Mouse (Mus musculus) Patski (cell line): ENCODE measurements around the gene Capn11. TPM values are rescaled to one million over a fixed set of nuclear protein-coding genes. Genes with fewer than 3 reads are reported as not detected.

Experiments
- ATAC-seq: fragments of 100-300 bp; one replicate; pipeline ENCODE4 v1.8.0; 2021
- CTCF ChIA-PET: fragments of 350-600 bp; sonication (Branson Sonifier 250); formaldehyde crosslinking; loops from one replicate; lab custom pipeline; 2022; ENCODE audit warnings: inconsistent platforms; lab: Charles Lee
- POLR2A ChIA-PET: fragments of 350-600 bp; sonication (Branson Sonifier 250); formaldehyde crosslinking; loops from one replicate; lab custom pipeline; 2022; ENCODE audit warnings: antibody characterized with exemption, inconsistent platforms; lab: Charles Lee
- DNase-seq: peaks from one replicate; pipeline ENCODE4 v3.0.0-alpha.2; 2011; ENCODE audit warnings: low read depth, low spot score
- H3K27me3 ChIP-seq: fragments of 371-371 bp; one replicate; pipeline ENCODE4 v1.5.1; 2021
- CTCF ChIP-seq: fragments of 100-300 bp; IDR thresholded peaks from one replicate; pipeline ENCODE4 v1.5.1; 2021
- in situ Hi-C: fragments of 300-500 bp; cut with MboI; formaldehyde crosslinking; loops from 3 replicates; pipeline ENCODE4 v1.11.1; 2018; ENCODE audit warnings: low pct_unique_long_range_greater_than_20kb, mixed read lengths
- polyA plus RNA-seq: library from polyadenylated mRNA; unstranded; gene quantifications from one replicate; pipeline ENCODE4 v1.2.3, GENCODE M21; 2021

The Capn11 gene
- polyA plus RNA-seq, 1 experiment from 2014 or later = not detected

GRCm38 (mm10) chr17:45586449-45586837 is 72.7 kb downstream of the Capn11 start:
- DNase-seq (no peak), ATAC-seq (no peak)
- no peaks in the 10 kb centered on the region for H3K27me3 ChIP-seq
- CTCF ChIA-PET = interaction anchor here (0.9 to 6.9 kb wide), 5 partner anchors 10 to 56 kb away, joined by 3 to 76 read pairs (median 4); no protein-coding TSS in a partner anchor
- in situ Hi-C loops = loop anchor here (5.0 kb wide), 2 partner anchors 41 to 136 kb away; no protein-coding TSS in a partner anchor
- POLR2A ChIA-PET = interaction anchor here (1.0 kb wide), 1 partner anchor 51 kb away, joined by 3 read pairs; no protein-coding TSS in a partner anchor
- TF ChIP-seq CTCF = no peak

DNA sequence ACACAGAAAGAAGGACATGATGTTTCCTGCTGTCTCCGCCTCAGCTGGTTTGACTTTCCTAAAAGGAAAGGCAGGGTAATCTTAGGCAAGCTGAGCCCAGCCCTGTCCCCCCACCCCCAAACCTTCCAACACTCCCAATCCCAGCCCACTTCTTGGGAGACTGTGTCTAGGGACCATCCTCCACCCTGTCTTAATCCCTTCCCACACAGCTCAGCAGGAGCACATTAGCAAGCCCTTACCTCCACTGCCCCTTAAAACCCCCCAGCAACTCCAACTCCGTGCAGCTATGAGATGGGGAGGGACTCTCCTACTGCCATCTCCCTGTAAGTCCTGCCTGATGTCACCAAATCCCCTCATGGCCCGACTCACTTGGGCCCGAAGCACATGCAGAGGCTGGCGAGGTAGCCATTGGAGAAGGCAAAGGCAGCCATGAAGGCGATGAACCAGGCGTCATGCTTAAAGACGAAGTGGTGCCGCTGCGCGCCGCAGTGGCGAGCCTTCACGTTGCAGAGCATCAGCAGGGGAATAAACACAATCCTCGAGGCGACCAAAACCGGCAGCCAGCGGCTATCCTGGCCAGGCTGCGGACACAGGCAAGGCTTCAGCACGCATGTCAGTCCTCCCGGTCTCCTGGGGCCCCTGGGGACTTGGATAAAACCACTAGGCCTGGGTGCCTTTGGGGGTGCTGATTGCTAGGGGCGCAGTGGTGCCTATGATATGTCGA is 73.2 kb downstream of the Capn11 start:
- no peaks in the 10 kb centered on the region for H3K27me3 ChIP-seq
- in situ Hi-C loops = loop anchor here (5.0 kb wide), 2 partner anchors 41 to 136 kb away; no protein-coding TSS in a partner anchor
- POLR2A ChIA-PET = interaction anchor here (0.6 to 1.1 kb wide), 2 partner anchors 8 to 12 kb away, joined by 3 to 8 read pairs; no protein-coding TSS in a partner anchor
- no peak for TF ChIP-seq CTCF
- CTCF ChIA-PET = interaction anchor here (1.2 to 6.9 kb wide), 8 partner anchors 8 to 56 kb away, joined by 3 to 76 read pairs (median 8); no protein-coding TSS in a partner anchor
- DNase-seq (no peak), ATAC-seq (no peak)

- DNase-seq (no peak), ATAC-seq (peak; percentile 17)
- ChIA-PET CTCF (interaction anchor here (0.7 to 6.9 kb wide), 15 partner anchors 9 to 103 kb away, joined by 3 to 76 read pairs (median 4); no protein-coding TSS in a partner anchor), POLR2A (interaction anchor here (0.7 to 1.2 kb wide), 5 partner anchors 8 to 70 kb away, joined by 3 to 8 read pairs (median 3); partner anchors contain the start of gene Hsp90ab1)
- no peaks in the 10 kb centered on the region for H3K27me3 ChIP-seq
- in situ Hi-C loops = loop anchor here (5.0 kb wide), 2 partner anchors 42 to 137 kb away; no protein-coding TSS in a partner anchor
- peak; percentile 98 for TF ChIP-seq CTCF
Measured at GRCm38 (mm10) chr17:45584939-45585678, 74.0 kb downstream of the Capn11 start.

DNA sequence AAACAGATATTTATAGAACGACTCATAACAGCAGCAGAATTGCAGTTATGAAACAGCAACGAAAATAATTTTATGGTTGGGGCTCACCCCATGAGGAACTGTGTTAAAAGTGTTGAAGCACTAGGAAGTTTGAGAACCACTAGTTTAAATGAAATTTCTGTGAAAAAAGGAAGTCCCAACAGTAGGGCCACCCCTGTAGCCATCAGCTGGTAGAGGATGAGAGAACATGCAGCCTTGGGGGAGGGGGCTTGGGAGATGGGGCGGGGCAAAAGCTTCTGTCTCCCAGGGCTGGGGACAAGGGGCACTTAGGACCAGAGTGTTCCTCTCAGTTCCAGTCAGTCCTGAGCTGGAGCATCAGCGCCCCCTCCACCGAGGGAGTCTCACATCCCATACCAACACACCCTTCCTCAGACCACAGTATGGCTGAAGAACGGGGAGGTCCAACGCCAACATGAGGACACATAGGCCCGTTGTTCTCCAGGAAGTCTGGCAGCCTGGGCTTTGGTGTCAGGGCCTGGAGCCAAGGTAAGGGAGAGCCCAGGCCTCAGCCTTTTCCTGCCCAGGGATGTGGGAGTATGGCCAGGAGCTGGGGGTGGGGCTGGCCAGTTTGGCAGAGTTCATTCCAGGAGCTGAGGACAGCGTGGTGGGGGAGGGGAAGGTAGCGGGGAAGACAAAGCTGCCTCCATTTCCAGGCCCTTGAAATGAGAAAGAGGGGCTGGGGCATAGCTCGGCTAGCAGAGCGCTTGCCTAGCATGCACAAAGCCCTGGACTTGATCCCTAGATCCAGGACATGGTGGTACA is 74.8 kb downstream of the Capn11 start:
- DNase-seq = no peak
- ChIA-PET POLR2A (interaction anchor here (0.6 to 1.2 kb wide), 6 partner anchors 10 to 71 kb away, joined by 3 to 8 read pairs (median 4); partner anchors contain the start of gene Hsp90ab1), CTCF (interaction anchor here (0.7 to 6.9 kb wide), 15 partner anchors 10 to 456 kb away, joined by 3 to 76 read pairs (median 4); no protein-coding TSS in a partner anchor)
- no peaks in the 10 kb centered on the region for H3K27me3 ChIP-seq
- no peak for TF ChIP-seq CTCF
- no peak for ATAC-seq
- in situ Hi-C loops = no loop called here

DNA sequence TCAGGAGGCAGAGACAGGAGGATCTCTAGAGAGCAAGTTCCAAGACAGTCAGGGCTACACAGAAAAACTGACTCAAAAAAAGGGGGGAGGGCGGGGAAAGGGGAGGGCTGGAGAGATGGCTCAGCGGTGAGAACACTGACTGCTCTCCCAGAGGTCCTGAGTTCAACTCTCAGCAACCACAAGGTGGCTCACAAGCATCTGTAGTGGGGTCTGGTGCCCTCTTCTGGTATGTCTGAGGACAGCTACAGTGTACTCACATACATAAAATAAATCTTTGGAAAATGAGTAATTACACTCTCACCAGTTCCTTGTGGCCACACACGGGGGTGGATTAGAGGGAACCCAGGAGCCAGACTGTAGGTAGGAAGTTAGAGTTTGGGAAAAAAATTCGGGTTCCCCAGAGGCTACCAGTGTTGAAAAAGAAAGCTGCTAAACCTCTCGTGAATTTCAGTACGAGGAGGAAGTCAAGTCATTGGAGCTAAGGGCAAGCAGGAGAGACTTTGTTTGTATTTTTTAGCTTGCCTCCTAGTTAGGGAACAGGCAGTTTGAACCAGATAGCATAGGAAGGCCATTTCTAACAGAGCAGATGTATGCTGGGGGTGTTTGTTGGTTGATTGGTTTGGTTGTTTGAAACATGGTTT is 76.3 kb downstream of the Capn11 start:
- POLR2A ChIA-PET = no interaction called here
- no peak for DNase-seq
- in situ Hi-C loops = no loop called here

DNA sequence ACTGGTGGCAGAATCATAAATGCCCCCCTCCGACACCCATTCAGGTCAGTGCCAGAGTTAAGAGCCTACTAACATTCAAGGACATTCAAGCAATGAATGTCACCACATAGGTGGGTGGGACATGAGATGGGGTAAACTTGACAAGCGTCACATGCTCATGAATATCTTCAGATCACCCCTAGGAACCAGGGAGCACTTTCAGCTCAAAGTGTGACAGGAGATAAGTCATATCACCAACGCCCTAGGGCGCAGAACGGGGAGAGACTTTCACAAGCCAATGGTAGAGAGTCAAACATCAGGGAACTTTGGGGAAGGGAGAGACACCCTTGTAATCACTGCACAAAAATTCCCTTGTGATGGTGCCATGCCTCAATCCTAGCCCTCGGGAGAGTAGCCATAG is 76.9 kb downstream of the Capn11 start:
- ChIA-PET CTCF (interaction anchor here (0.8 to 6.9 kb wide), 6 partner anchors 9 to 136 kb away, joined by 3 to 76 read pairs (median 3); no protein-coding TSS in a partner anchor), POLR2A (no interaction called here)
- in situ Hi-C loops = no loop called here
- no peak for TF ChIP-seq CTCF
- no peak for DNase-seq
- no peak for ATAC-seq
- H3K27me3 ChIP-seq = no peaks in the 10 kb centered on the region

More for the DNA sequence above, 76.3 kb downstream of the Capn11 start:
- TF ChIP-seq CTCF = peak; percentile 78
- H3K27me3 ChIP-seq = no peaks in the 10 kb centered on the region
- CTCF ChIA-PET = interaction anchor here (0.7 to 6.9 kb wide), 6 partner anchors 12 to 111 kb away, joined by 3 to 76 read pairs (median 3); no protein-coding TSS in a partner anchor
- no peak for ATAC-seq

GRCm38 (mm10) chr17:45581567-45581983 is 77.5 kb downstream of the Capn11 start:
- no peaks in the 10 kb centered on the region for H3K27me3 ChIP-seq
- no peak for ATAC-seq
- peak; percentile 91 for TF ChIP-seq CTCF
- DNase-seq = no peak
- ChIA-PET POLR2A (no interaction called here), CTCF (interaction anchor here (0.8 to 6.9 kb wide), 8 partner anchors 9 to 136 kb away, joined by 3 to 76 read pairs (median 3); partner anchors contain the start of gene Spats1)
- in situ Hi-C loops = no loop called here

DNA sequence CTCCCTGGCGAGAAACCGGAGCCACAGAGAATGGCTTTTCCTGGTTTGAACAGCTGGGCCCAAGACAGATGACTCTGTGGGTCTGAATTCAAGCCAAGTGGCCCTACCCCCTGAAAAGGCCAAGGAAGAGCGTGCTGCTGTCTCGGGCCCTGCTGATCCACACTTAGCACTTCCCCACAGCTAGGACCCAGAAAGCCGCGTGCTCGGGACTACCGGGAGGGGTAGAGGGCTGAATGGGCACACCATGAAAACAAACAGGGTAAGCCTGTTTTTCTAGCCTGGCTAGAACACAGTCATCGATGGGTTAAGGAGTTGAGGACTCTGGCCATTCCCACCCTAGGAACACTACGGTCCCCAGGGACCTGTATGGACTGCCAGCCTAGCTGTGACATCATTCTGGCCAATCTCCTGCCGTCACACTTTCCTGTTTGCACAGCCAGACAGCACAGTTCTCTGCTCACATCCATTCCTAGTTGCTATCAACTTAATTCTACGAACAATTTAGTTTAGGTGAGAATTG is 78.1 kb downstream of the Capn11 start:
- TF ChIP-seq CTCF = no peak
- H3K27me3 ChIP-seq = no peaks in the 10 kb centered on the region
- DNase-seq (no peak), ATAC-seq (no peak)
- in situ Hi-C loops = no loop called here
- ChIA-PET CTCF (interaction anchor here (1.2 to 6.9 kb wide), 6 partner anchors 47 to 137 kb away, joined by 3 to 76 read pairs (median 3); partner anchors contain the start of gene Spats1), POLR2A (no interaction called here)

Other genes starting within 250 kb of the Capn11 start
- gene Cdc5l, start 225.6 kb downstream of the Capn11 start, polyA plus RNA-seq = 59.8 TPM
- gene Spats1, start 183.9 kb downstream of the Capn11 start, polyA plus RNA-seq = 0.51 TPM
- gene Aars2, start 152.5 kb downstream of the Capn11 start, polyA plus RNA-seq = 17.2 TPM
- not detected for gene Tcte1, start 135.9 kb downstream of the Capn11 start, polyA plus RNA-seq
- 14.5 TPM for gene Tmem151b, start 109.6 kb downstream of the Capn11 start, polyA plus RNA-seq
- gene Nfkbie, start 103.6 kb downstream of the Capn11 start, polyA plus RNA-seq = 9.5 TPM
- 98.0 TPM for gene Slc35b2, start 95.5 kb downstream of the Capn11 start, polyA plus RNA-seq
- 1,835 TPM for gene Hsp90ab1, start 86.1 kb downstream of the Capn11 start, polyA plus RNA-seq
- gene Slc29a1, start 59.7 kb downstream of the Capn11 start, polyA plus RNA-seq = 39.4 TPM
- gene Mymx, start 57.2 kb downstream of the Capn11 start, polyA plus RNA-seq = not detected
- gene Mrpl14, start 27.0 kb upstream of the Capn11 start, polyA plus RNA-seq = 108 TPM
- gene Tmem63b, start 27.6 kb upstream of the Capn11 start, polyA plus RNA-seq = 109 TPM
- gene 1600014C23Rik, start 74.5 kb upstream of the Capn11 start, polyA plus RNA-seq = not detected